Mouse (Mus musculus) right cerebral cortex, postnatal 14 days (tissue): ENCODE data around the gene Vmn1r52.
"Not testable (repeated sequence)": the region's sequence is repeated elsewhere in the genome, so short reads cannot be mapped to it uniquely, and the experiment has no call there.

Source experiments
- DNase-seq: peaks from one replicate; pipeline ENCODE4 v3.0.0; 2022

Vmn1r52 gene

GRCm38 (mm10) chr6:90174508-90174907 is at the start of gene Vmn1r52:
Vmn1r52 (plus strand) TSS chr6:90174808.
- no peak for DNase-seq

GRCm38 (mm10) chr6:90160139-90160538 is 14.5 kb upstream of the Vmn1r52 start:
- no peak for DNase-seq

GRCm38 (mm10) chr6:90202493-90202892 is 27.9 kb downstream of the Vmn1r52 start, which contains the start of gene V1ra8:
V1ra8 (plus strand) TSS chr6:90202793.
- DNase-seq: not testable (repeated sequence)

GRCm38 (mm10) chr6:90224338-90224737 is 49.7 kb downstream of the Vmn1r52 start, which contains the start of gene Vmn1r53:
Vmn1r53 (minus strand) TSS chr6:90224438.
- DNase-seq: no peak
